ENCODE assay signal across 9 mouse cellular contexts in the genomic region with DNA sequence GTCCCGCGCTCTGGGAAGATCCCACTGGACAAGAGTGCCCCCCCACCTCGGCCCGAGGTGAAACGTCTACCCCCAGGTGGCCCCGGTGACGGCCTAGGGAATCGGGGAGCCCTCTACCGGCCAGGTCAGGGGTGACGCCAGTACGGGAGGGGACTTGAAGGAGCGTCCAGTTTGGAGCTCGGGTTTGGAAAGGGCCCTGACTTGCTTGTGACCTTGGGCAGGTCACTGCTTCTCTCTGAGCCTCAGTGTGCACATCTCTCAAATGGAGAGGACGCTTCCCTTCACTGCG. TPM values are rescaled to one million over a fixed set of nuclear protein-coding genes. Genes with fewer than 3 reads are reported as not detected.
DNase-seq lines count a peak whose midpoint lies in the region; ATAC-seq and TF ChIP-seq lines count a peak whose summit lies in the region.
"Had no signal": no experiment of that assay in that cellular context is flagged by ENCODE, and none has a peak within 500 bp of the region (broad histone marks: within the 10 kb centered on the region; RNA-seq: fewer than 3 reads in every experiment).

No protein-coding gene starts in this region.

- DNase-seq in gastrocnemius, postnatal 10 days = peak; percentile 20
- no peak for DNase-seq in gastrocnemius, postnatal 4 days (ENCODE audit: low spot score in 2 of 2)
- DNase-seq in Patski (ENCODE audit: low read depth, low spot score) = no peak
- DNase-seq in embryonic facial prominence, embryonic 14.5 days (ENCODE audit: low spot score) = peak; percentile 4
- DNase-seq in kidney, adult 2 months = peak; percentile 24
- DNase-seq in lung, postnatal 14 days = peak; percentile 27
- DNase-seq in thymus, postnatal 36 days = peak; percentile 31 to 40
- DNase-seq in spleen, postnatal 4 days (ENCODE audit: low spot score in 2 of 2) = no peak

- H3K27me3 ChIP-seq in Patski = peaks cover 3% of the 10 kb centered on the region
- H3K27me3 ChIP-seq in embryonic facial prominence, embryonic 14.5 days (replicated peaks; ENCODE audit: control insufficient read depth, insufficient read depth, low read length) = peaks cover 31% of the 10 kb centered on the region
- H3K27me3 ChIP-seq in kidney, adult 2 months (replicated peaks; ENCODE audit: control insufficient read depth, insufficient read depth, low read length) = peaks cover 5% of the 10 kb centered on the region

- peak overlapping the region; percentile 56 for H3K4me3 ChIP-seq in embryonic facial prominence, embryonic 14.5 days (ENCODE audit: low read depth, low read length)
- peak overlapping the region; percentile 15 for H3K4me3 ChIP-seq in kidney, adult 2 months (ENCODE audit: insufficient read depth, low read depth, low read length)

- ATAC-seq in Patski = no peak
- no peak for ATAC-seq in embryonic facial prominence, embryonic 14.5 days (ENCODE audit: low read depth)

- no peaks in the 10 kb centered on the region for H3K36me3 ChIP-seq in embryonic facial prominence, embryonic 14.5 days (ENCODE audit: control insufficient read depth, insufficient read depth, low read length)
- H3K36me3 ChIP-seq in kidney, adult 2 months (ENCODE audit: control insufficient read depth, insufficient read depth, low read length) = no peaks in the 10 kb centered on the region

- no peak overlapping the region for H3K27ac ChIP-seq in embryonic facial prominence, embryonic 14.5 days (replicated peaks; ENCODE audit: low read depth, low read length)
- H3K27ac ChIP-seq in kidney, adult 2 months (ENCODE audit: insufficient read depth, low read depth, low read length) = no peak overlapping the region

- peak; percentile 64 for TF ChIP-seq CTCF in Patski (IDR thresholded peaks at IDR 0.05)
- peak; percentile 34 for TF ChIP-seq CTCF in kidney, adult 2 months (conservative IDR thresholded peaks at IDR 0.05; ENCODE audit: insufficient read depth, insufficient read length, low read depth, low read length)

- H3K9ac ChIP-seq in embryonic facial prominence, embryonic 14.5 days (ENCODE audit: low read depth, low read length) = peak overlapping the region; percentile 64

- H3K4me1 ChIP-seq in embryonic facial prominence, embryonic 14.5 days (ENCODE audit: control insufficient read depth, insufficient read depth, low read length) = peaks cover 5% of the 10 kb centered on the region; the same call in 1 of the 2 replicates
- H3K4me1 ChIP-seq in kidney, adult 2 months (ENCODE audit: control insufficient read depth, insufficient read depth, low read length) = no peaks in the 10 kb centered on the region

- no peak for TF ChIP-seq POLR2A in kidney, adult 2 months (IDR thresholded peaks at IDR 0.05; ENCODE audit: low read depth, low read length)

- in situ Hi-C loops in Patski (cut with MboI; ENCODE audit: low pct_unique_long_range_greater_than_20kb) = no loop called here

- no peaks in the 10 kb centered on the region for H3K9me3 ChIP-seq in embryonic facial prominence, embryonic 14.5 days (ENCODE audit: control insufficient read depth, low read length)

- CTCF ChIA-PET in Patski (lab: Charles Lee) = no interaction called here

- POLR2A ChIA-PET in Patski (lab: Charles Lee) = interaction anchor here (0.8 kb wide), 1 partner anchor 173 kb away, joined by 3 read pairs; no protein-coding TSS in a partner anchor

- WGBS in embryonic facial prominence, embryonic 14.5 days = 5% methylated on average over 15 of the region's 15 CpGs
- WGBS in kidney, adult 2 months = 6% methylated on average over 15 of the region's 15 CpGs

- peak overlapping the region; percentile 94 for H3K4me2 ChIP-seq in embryonic facial prominence, embryonic 14.5 days (ENCODE audit: low read depth, low read length)

RNA-seq across cellular contexts. Expression of a gene that starts 1.6 kb away (rescaled TPM):
- total RNA-seq in gastrocnemius, postnatal 10 days (2021) = under 1 TPM in 1 of 2 experiments, not detected in 1; 0.07 TPM
- total RNA-seq in gastrocnemius, postnatal 4 days (2021) = not detected
- 0.05 TPM for polyA plus RNA-seq in Patski (2021)
- polyA plus RNA-seq in embryonic facial prominence, embryonic 14.5 days (2014; fragmentation: Nextera tagmentation; extraction: Ambion mirVana) = 1.2 and 1.4 TPM in 2 replicates
- polyA plus RNA-seq in kidney, adult 2 months (2012; rRNA removed) = not detected in 2 replicates
- total RNA-seq: CH12.LX had no signal

RNA-seq across cellular contexts. Expression of a gene that starts 37.1 kb away (rescaled TPM):
- total RNA-seq in gastrocnemius, postnatal 10 days (2021) = under 1 TPM; 0.25 to 0.26 TPM
- under 1 TPM; 0.76 to 0.91 TPM for total RNA-seq in gastrocnemius, postnatal 4 days (2021)
- 0.28 TPM for polyA plus RNA-seq in Patski (2021)
- 0.42 TPM in 2 replicates for polyA plus RNA-seq in embryonic facial prominence, embryonic 14.5 days (2014; fragmentation: Nextera tagmentation; extraction: Ambion mirVana)
- polyA plus RNA-seq in kidney, adult 2 months (2012; rRNA removed) = 0.30 and 0.31 TPM in 2 replicates
- total RNA-seq: CH12.LX had no signal

RNA-seq across cellular contexts. Expression of a gene that starts 44.6 kb away (rescaled TPM):
- total RNA-seq in gastrocnemius, postnatal 10 days (2021) = 10 to 100 TPM; 17.8 to 22.8 TPM
- 10 to 100 TPM; 32.6 to 36.2 TPM for total RNA-seq in gastrocnemius, postnatal 4 days (2021)
- 26.8 TPM for polyA plus RNA-seq in Patski (2021)
- 83.4 and 99.5 TPM in 2 replicates for polyA plus RNA-seq in embryonic facial prominence, embryonic 14.5 days (2014; fragmentation: Nextera tagmentation; extraction: Ambion mirVana)
- 12.5 and 13.2 TPM in 2 replicates for polyA plus RNA-seq in kidney, adult 2 months (2012; rRNA removed)

Comparison
In these comparisons a context has a peak if more than half of its experiments do, and no peak if none do; other contexts are left out.
1. DNase-seq: peak in gastrocnemius, postnatal 10 days (single experiment), embryonic facial prominence, embryonic 14.5 days (single experiment), kidney, adult 2 months (single experiment), lung, postnatal 14 days (single experiment) and thymus, postnatal 36 days (2 of 2); none in gastrocnemius, postnatal 4 days (0 of 2), Patski (single experiment) and spleen, postnatal 4 days (0 of 2).